Mouse (Mus musculus) urinary bladder, postnatal 25 days (tissue): ENCODE data around the gene Olfr2.
"Not testable (repeated sequence)": the region's sequence is repeated elsewhere in the genome, so short reads cannot be mapped to it uniquely, and the experiment has no call there.

Source experiments
- DNase-seq: peaks from one replicate; pipeline ENCODE4 v3.0.0; 2022; ENCODE audit warnings: low spot score

Gene Olfr2

DNA sequence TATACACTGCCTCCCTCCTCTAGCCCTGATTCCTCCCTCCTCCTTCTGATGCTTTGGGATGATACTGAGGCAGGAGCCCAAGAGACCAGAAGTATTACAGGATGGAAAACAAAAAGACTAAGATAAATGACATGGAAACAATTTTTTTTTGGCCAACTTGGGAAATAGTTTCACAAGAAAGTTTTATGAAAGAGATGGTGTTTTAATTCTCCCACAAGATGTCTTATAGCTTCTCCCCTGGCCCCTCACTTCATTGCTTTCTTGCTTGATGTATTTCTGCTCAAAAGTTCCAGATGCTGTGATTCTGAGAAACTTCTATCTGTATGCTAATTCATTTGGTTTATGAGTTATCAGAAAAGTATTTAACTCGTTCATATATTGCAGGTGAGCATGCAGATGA, at the start of gene Olfr2:
TSS of gene Olfr2 (minus strand) at position 101 of the 400 bp plus-strand sequence.
- DNase-seq = no peak

DNA sequence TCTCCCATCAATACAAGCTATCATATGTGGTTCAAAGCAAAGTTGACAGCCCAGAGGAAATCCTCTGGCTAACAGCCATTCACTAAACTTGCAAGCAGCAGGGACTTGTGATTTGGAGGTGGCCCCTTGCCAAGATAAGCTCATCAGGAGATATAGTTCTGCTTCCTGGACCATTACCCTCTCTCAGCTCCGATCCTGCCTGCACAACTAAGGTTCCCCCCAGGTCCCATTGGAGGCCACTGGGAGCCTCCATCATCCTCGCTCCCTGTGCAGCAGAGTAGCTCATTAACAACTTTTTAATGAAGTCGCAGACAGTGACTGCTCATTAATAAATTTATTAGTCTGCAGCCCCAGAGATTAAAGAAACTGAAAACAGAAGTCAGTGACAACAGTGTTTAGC, 41.7 kb upstream of the Olfr2 start:
- DNase-seq = no peak

DNA sequence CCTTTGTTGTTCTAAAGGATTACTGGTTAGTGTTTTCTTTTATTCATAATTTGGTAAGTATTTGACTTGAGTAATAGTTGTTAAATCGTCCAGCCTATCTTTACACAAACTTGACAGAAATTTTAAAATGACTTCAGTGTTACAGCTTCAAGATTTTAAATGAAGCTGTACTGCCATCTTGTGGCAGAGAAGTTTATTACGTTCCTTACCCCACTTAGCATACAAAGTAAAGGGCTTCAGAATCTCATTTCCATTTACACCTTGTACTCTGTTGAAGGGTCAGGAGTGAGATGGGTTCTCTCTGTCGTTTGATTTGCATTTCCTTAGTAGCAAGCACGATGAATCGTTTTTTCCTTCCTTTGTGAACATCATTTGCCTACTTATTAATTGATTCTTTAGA, 40.0 kb upstream of the Olfr2 start:
- no peak for DNase-seq

DNA sequence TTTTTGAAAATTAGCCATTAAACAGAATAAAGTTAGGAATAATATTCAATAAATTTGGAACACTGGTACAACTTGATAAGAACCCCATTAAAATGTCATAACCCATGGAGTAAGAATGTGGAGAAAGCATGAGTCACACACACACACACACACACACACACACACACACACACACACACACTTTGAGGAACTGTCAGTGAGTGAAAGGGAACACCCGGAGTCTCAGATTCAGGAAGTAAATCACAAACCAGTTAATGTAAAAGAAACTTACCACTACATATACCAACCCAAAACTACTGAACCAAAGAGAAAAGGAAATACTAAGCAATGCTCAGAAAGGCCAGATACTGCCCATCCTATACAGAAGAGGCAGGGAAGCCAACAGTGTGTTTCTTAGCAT, 38.5 kb upstream of the Olfr2 start:
- no peak for DNase-seq

DNA sequence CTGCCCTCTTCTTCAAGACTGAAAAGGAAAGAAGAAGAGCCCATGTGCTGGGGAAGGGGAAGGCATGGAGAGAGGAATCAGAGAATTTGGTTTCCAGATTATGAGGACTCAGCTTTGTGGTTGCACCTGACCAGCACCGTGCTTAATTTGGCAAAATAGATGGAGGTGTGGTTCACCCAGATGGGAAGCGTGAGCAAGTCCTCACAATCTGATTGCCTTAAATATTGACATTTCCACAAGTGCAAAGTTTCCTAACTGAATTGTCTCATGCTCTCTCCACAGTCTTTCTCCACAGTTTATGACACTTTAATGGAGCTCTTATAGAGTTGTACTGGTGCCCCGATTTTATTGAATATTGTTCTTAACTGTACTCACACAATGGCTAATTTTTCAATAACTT, 37.3 kb upstream of the Olfr2 start:
- DNase-seq = no peak

DNA sequence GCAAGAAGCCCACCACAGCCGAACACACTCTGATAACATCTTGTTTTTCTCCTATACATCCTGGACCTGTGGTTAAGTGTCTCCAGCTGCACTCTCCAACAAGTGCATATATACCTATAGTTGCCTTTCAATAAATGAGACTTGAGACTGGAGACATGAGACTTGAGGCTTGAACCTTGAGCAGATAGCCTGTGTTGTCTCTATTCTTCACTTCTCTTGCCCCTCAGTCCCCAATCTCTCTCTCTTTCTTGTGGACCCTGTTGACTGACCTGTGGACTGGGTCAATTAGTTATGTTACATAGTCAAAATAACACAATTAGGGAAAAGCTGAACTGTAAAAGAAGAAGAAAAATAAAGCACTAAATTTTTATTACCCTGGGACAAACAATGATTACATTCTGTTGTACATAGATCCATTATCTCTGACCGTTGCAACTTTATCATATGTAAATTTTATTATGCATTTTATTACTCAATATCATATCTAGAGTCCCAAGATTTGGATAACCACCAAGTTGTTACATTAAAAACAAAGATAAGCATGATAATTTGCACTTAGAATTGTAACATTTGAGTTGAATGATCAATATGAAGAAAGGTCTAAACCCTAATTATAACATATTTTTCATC, 34.2 kb upstream of the Olfr2 start:
- DNase-seq = no peak

DNA sequence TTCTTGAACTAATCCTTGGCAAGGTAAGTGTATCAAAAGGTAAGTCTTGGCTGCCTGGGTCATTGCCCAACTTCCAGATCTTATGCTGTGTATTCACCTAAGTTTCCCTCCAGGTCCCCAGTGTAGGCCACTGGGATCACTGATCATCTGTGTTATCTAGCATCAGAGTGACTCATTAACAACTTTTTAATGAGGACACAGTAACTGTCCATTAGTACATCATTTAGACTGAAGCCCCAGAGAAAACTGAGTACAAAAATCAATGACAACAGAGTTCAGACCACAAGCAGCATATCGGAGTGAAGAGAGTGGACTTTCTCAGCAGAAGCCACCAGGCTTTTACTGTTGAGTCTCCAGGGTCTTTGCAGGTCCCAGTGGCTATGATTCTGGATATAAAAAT, 25.0 kb upstream of the Olfr2 start, which contains the start of gene Olfr713:
TSS of gene Olfr713 (plus strand) at position 301 of the 400 bp plus-strand sequence.
- no peak for DNase-seq

DNA sequence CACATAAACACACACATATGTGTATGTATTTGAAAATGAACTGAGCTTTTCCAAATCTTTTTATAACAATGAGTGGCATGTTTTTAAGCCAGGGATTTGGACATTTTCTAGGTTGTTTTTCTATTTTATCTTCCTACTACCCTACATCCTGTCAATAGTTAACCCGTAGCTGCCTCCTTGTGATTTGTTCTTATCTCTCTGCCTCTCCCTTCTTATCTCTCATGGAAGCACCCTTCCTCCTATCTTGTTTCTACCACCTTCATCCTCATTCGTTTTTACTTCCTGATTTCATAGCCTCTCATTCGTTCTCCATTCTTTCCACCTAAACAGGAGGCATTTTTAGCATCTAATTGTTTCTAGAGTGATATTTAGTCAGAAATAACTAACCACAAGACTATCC, 1.7 kb downstream of the Olfr2 start:
- no peak for DNase-seq

DNA sequence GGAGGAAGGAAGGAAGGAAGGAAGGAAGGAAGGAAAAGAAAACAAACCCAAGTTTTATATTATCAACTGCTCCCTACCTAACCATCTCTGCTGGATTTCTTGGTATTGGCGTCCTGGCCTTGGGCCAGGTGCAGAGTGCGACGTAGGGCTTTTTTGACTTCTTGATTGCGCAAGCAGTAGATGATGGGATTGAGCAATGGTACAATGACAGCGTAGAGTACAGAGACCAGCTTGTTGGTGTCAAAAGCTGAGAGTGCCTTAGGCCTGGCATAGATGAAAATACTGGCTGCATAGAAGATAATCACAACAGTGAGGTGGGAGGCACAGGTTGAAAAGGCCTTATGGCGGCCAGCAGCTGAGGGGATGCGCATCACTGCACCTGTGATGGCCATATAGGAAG, 5.1 kb downstream of the Olfr2 start:
- no peak for DNase-seq

DNA sequence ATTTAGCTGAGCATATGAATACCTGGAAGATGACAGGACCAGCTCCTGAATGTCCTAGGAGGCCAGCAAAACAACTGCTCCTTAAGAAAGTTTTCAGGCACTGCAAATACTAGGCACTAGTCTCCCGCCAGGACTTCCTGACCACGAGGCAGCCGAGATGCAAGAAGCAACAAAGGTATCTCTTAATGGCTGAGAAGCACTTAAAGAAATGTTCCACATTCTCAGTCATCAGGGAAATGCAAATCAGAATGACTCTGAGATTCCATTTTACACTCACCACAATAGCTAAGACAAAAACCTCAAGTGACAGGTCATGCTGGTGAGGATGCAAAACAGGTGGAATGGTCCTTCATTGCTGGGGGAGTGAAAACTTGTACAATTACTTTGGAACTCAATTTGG, 20.6 kb downstream of the Olfr2 start:
- DNase-seq = no peak

DNA sequence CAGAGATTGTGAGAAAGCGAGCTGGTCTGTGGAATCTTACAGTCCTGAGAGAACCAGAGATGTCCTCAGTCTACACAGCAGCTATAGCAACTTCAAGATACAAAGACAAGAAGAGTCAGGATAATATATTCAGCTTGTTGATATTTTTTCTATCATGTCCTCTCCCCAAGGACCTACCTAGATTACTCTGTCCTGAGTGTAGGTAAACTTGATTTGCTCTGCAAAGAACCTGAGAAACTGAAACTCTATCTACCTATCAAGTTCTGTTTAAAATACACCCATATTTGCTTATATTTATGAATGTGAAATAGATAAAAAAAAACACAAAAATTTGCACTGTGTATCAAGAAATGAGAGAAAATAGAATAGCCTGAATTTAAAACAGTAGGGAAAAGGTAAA, 30.5 kb downstream of the Olfr2 start, which contains the start of gene Olfr711:
TSS of gene Olfr711 (minus strand) at position 101 of the 400 bp plus-strand sequence.
- no peak for DNase-seq

DNA sequence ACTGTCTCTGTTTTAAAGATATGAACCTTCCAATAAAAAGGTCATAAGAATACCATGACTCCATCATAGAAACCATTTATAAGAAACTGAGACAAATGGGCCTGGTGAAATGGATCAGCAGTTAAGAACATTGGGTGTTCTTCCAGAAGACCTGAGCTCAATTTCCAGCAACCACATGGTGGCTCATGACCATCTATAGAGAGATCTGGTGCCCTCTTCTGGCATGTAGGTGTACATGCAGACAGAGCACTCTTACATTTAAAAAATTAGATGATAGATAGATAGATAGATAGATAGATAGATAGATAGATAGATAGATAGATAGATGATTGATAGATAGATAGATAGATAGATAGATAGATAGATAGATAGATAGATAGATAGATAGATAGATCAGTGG, 38.4 kb downstream of the Olfr2 start:
- not testable (repeated sequence) for DNase-seq

DNA sequence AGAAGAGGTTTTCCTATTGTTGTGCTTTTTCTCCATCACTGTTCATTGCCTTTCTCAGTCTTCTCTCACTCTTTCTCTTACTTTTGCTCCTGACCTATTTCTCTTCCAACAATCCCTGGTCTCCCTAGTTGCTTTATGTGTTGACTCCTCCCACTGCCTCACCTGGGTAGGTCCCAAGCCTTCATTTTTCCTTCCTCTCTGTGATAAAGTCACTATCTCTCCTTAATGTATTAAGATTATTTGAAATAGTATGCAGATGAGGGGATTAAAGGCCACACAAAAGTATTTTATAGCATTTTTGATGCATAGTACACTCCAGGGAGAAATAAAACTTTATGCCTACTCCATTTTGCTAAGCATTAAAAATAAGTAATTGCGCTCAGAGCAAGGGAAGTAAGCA, 42.0 kb downstream of the Olfr2 start, which contains the start of gene Olfr6:
TSS of gene Olfr6 (minus strand) at position 101 of the 400 bp plus-strand sequence.
- no peak for DNase-seq

DNA sequence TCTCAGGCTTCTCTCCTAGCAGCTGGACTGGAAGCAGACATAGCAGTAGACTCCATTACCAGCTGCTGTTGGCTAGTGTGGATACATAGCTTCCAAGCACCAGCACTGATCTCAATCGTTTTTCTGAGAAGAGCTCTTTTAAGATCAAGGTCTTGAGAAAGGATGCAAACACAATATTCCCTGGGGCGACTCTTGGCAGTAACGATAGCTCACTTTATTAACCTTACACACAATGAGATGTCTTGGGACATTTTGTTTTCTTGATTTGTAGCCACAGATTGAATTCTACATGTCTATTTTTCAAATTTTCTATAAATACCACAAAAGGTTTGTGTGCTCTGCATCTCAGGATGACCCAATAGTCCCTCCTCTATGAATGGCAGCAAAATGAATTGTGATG, 57.7 kb downstream of the Olfr2 start, which contains the start of gene Olfr710:
TSS of gene Olfr710 (minus strand) at position 101 of the 400 bp plus-strand sequence.
- DNase-seq = no peak
